Mouse (Mus musculus) NIH3T3 (cell line): Measurements from ENCODE around the gene Gm16223.

Experiments
- DNase-seq: peaks from one replicate; pipeline ENCODE4 v3.0.0-alpha.2; 2012; ENCODE audit warnings: low read depth

The Gm16223 gene

DNA sequence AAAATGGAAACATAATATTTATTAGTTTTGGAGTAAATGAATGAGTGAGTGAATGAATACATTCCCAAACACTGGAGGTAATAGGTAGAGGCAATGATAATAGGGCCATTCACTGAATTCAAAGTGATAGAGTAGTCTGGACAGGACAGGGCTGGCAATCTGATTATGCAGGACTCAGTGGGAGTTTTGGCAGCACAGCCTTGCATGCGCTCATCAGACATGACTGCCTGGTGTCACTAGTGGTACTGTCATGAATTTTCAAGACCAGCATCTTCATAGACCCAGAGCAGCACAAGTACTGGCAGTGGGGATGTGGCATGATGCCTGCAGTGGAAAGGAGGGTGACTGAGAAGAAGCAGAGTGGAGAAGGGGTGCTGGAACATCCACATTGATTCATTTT, 157.1 kb downstream of the Gm16223 start:
- no peak for DNase-seq

DNA sequence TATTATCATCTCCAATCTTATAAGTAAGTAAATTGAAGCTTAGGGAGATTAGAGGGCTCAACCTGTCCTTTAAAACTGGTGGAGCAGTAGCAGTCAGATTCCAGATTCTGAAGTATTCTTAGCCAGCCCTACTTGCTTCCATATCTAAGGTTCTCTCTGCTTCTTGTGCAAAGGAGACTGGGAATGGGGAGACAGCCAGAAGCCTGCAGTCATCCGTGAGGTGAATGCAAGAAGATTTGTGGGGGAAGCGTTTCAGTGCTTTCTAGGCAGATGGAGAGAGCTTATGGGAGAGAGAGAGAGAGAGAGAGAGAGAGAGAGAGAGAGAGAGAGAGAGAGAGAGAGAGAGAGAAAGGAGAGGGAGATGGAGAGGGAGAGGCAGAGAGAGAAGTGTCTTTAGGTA, 160.9 kb downstream of the Gm16223 start:
- no peak for DNase-seq

DNA sequence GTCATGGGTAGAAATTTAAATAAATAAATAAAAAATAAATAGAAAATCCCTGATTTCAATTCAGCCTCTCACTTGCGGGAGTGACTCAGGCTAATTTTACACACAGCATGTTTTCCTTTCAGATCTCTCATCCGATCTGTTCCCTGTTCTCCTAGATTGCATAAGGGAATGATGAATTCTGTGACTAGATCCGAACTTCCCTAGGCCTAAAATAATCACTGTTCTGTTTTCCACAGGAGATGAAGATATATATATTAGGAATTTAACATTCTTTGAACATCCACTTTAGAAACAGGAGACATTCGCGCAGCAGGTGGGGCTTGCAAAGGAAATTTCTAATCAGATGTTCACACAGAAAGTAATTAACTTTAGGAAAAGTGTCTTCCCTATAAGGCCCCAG, 171.5 kb downstream of the Gm16223 start:
- no peak for DNase-seq

DNA sequence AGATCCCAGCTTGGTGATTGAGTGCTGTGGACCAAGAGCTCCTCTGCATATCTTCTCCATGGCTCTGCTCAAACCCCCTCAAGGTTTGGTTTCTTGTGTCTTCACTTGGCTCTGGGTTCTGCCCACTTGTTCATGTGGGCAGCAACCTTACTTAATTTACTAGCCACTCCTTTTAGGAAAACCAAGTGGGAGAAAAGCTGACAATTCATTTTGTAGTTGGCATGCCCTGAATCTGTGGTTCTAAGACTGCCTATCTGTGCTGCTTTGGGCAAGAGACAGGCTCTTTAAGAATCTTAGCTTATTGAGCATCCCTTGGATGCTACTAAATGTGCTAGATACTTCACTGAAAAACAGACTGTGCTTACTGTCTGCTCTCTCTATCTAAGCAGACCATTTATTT, 172.0 kb downstream of the Gm16223 start:
- no peak for DNase-seq

DNA sequence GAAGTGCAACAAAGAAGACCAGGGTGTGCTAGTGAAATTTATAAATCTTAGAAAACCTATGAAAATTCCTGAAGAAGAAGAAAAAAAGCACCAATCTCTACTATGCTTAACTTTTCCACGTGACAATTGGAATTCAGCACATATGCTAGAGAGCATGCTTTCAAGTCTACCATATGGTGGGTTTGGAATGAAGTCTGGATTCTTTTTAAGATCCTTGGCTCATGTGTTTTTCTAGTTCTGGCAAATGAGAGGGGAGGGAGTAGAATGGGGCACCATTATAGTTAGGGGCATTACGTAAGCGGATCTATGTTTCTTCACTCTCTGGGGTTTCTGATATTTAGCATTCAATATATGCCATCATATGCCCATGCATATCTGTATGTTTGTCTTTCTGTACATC, 182.6 kb downstream of the Gm16223 start:
- no peak for DNase-seq
